Mouse (Mus musculus): ENCODE results near the gene Fam161a. TPM values are rescaled to one million over a fixed set of nuclear protein-coding genes. Genes with fewer than 3 reads are reported as not detected.
A peak's percentile ranks its signal among the peaks of the same experiment; 100 is the strongest.

The Fam161a gene
- polyA plus RNA-seq, 1 experiment from 2014 or later, result 4.0 TPM

- Histone ChIP-seq H3K4me3 (no peak overlapping the region), H3K27ac (no peak overlapping the region), H3K27me3 (ENCODE audit: insufficient read depth, poor library complexity, severe bottlenecking) (no peaks in the 10 kb centered on the region), H3K9me3 (no peaks in the 10 kb centered on the region), H3K36me3 (peaks cover 29% of the 10 kb centered on the region), H3K4me1 (replicated peaks) (peaks cover 44% of the 10 kb centered on the region)
- WGBS, result 82% methylated on average over 1 of the region's 1 CpGs
- DNase-seq (ENCODE audit: low spot score), result no peak
These were observed 28.1 kb upstream of the Fam161a start for GRCm38 (mm10) chr11:22979221-22979620.

- Histone ChIP-seq H3K36me3 (peaks cover 28% of the 10 kb centered on the region), H3K27ac (peak overlapping the region; percentile 96; the same call in 1 of the 2 replicates), H3K4me3 (peak overlapping the region; percentile 77), H3K4me1 (replicated peaks) (peaks cover 29% of the 10 kb centered on the region), H3K9me3 (no peaks in the 10 kb centered on the region), H3K27me3 (ENCODE audit: insufficient read depth, poor library complexity, severe bottlenecking) (no peaks in the 10 kb centered on the region)
- no peak for DNase-seq (ENCODE audit: low spot score)
- 59% methylated on average over 4 of the region's 4 CpGs for WGBS
These were observed 26.3 kb upstream of the Fam161a start for GRCm38 (mm10) chr11:22981041-22981440.

- Histone ChIP-seq H3K36me3 (peaks cover 23% of the 10 kb centered on the region), H3K27ac (peak overlapping the region; percentile 96), H3K27me3 (ENCODE audit: insufficient read depth, poor library complexity, severe bottlenecking) (no peaks in the 10 kb centered on the region), H3K9me3 (no peaks in the 10 kb centered on the region), H3K4me3 (peak overlapping the region; percentile 77), H3K4me1 (replicated peaks) (peaks cover 24% of the 10 kb centered on the region)
- no peak for DNase-seq (ENCODE audit: low spot score)
- 6% methylated on average over 12 of the region's 12 CpGs for WGBS
These were observed 25.8 kb upstream of the Fam161a start for GRCm38 (mm10) chr11:22981543-22981950.

- H3K4me1 ChIP-seq (replicated peaks), result peaks cover 20% of the 10 kb centered on the region
- peaks cover 16% of the 10 kb centered on the region for H3K36me3 ChIP-seq
- peak within 1 kb of the TSS; percentile 96 for H3K27ac ChIP-seq
- DNase-seq (ENCODE audit: low spot score), result peak; percentile 96
- WGBS, result 3% methylated on average over 42 of the region's 42 CpGs
- no peaks in the 10 kb centered on the region for H3K9me3 ChIP-seq
- H3K27me3 ChIP-seq (ENCODE audit: insufficient read depth, poor library complexity, severe bottlenecking), result no peaks in the 10 kb centered on the region
- H3K4me3 ChIP-seq, result peak within 1 kb of the TSS; percentile 77
These were observed 25.2 kb upstream of the Fam161a start, which contains the start of the genes Gm28048 and Commd1 for GRCm38 (mm10) chr11:22981984-22982757. TSS of gene Gm28048 (minus strand) at chr11:22982090. TSS of gene Commd1 (minus strand) at chr11:22982382.

GRCm38 (mm10) chr11:22982846-22983245 lies 24.5 kb upstream of the Fam161a start:
- DNase-seq (ENCODE audit: low spot score), result no peak
- H3K4me3 ChIP-seq, result peak overlapping the region; percentile 77; the same call in 1 of the 2 replicates
- WGBS, result 76% methylated on average over 6 of the region's 6 CpGs

GRCm38 (mm10) chr11:22985510-22985909 lies 21.8 kb upstream of the Fam161a start:
- peaks cover 13% of the 10 kb centered on the region for H3K4me1 ChIP-seq (replicated peaks)
- no peak overlapping the region for H3K4me3 ChIP-seq
- H3K27ac ChIP-seq, result no peak overlapping the region
- WGBS, result 78% methylated on average over 3 of the region's 3 CpGs
- DNase-seq (ENCODE audit: low spot score), result no peak
- H3K9me3 ChIP-seq, result no peaks in the 10 kb centered on the region
- no peaks in the 10 kb centered on the region for H3K36me3 ChIP-seq
- no peaks in the 10 kb centered on the region for H3K27me3 ChIP-seq (ENCODE audit: insufficient read depth, poor library complexity, severe bottlenecking)

More at GRCm38 (mm10) chr11:22982846-22983245, 24.5 kb upstream of the Fam161a start:
- H3K36me3 ChIP-seq, result peaks cover 10% of the 10 kb centered on the region
- H3K4me1 ChIP-seq (replicated peaks), result peaks cover 20% of the 10 kb centered on the region
- H3K27me3 ChIP-seq (ENCODE audit: insufficient read depth, poor library complexity, severe bottlenecking), result no peaks in the 10 kb centered on the region
- H3K9me3 ChIP-seq, result no peaks in the 10 kb centered on the region
- H3K27ac ChIP-seq, result no peak overlapping the region

DNA sequence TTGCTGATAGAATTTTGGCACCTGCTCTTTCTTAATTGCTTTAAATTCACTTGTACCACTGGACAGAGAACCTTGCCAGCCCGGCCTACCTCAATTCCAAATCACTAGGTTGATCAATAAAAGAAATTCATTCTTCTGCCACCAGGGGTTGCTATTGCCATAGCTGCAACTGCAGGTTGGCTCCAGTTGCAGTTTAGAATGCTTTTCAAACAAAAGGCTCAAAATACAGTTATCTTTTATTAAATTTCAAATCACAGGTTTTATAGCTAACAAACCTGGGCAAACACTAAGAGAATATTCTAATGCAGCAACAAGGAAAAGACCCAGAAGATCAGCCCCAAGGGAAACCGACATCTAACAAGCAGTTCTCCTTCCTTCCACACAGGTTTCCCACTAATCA lies 20.0 kb upstream of the Fam161a start:
- peaks cover 15% of the 10 kb centered on the region for H3K4me1 ChIP-seq (replicated peaks)
- no peaks in the 10 kb centered on the region for H3K27me3 ChIP-seq (ENCODE audit: insufficient read depth, poor library complexity, severe bottlenecking)
- no peaks in the 10 kb centered on the region for H3K9me3 ChIP-seq
- DNase-seq (ENCODE audit: low spot score), result no peak
- no peak overlapping the region for H3K27ac ChIP-seq
- 57% methylated on average over 2 of the region's 2 CpGs for WGBS
- no peak overlapping the region for H3K4me3 ChIP-seq
- H3K36me3 ChIP-seq, result no peaks in the 10 kb centered on the region

DNA sequence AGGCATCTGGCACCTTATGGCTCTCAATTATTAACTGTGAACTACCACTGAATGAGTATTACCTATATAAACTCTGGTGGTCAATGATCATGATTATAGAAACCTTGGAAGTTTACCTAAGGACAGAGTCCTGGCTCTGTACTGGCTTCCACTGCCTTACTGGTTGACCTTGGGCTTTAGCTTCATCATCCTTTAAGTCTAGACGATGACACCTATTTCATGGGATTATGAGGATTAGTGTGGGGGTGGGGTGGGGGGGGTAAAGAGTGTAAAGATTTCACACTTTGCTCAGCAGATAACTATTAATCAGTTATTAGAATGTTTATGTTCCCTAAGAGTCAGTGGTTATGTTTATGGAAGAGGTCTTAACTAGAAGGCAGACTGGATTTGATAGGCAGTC lies 17.5 kb upstream of the Fam161a start:
- peaks cover 21% of the 10 kb centered on the region for H3K36me3 ChIP-seq
- 61% methylated on average over 1 of the region's 1 CpGs for WGBS
- no peak for DNase-seq (ENCODE audit: low spot score)
- peaks cover 15% of the 10 kb centered on the region for H3K4me1 ChIP-seq (replicated peaks)
- peak overlapping the region; percentile 98 for H3K27ac ChIP-seq
- no peaks in the 10 kb centered on the region for H3K9me3 ChIP-seq
- H3K27me3 ChIP-seq (ENCODE audit: insufficient read depth, poor library complexity, severe bottlenecking), result no peaks in the 10 kb centered on the region
- H3K4me3 ChIP-seq, result peak overlapping the region; percentile 93

- Histone ChIP-seq H3K36me3 (peaks cover 29% of the 10 kb centered on the region), H3K27me3 (ENCODE audit: insufficient read depth, poor library complexity, severe bottlenecking) (no peaks in the 10 kb centered on the region), H3K4me3 (peak within 1 kb of the TSS; percentile 93), H3K4me1 (replicated peaks) (peaks cover 15% of the 10 kb centered on the region), H3K27ac (peak within 1 kb of the TSS; percentile 98), H3K9me3 (no peaks in the 10 kb centered on the region)
- peak; percentile 93 for DNase-seq (ENCODE audit: low spot score)
- WGBS, result under 1% methylated on average over 66 of the region's 66 CpGs
These were observed 16.8 kb upstream of the Fam161a start, which contains the start of gene Cct4 for GRCm38 (mm10) chr11:22990393-22991126. TSS of gene Cct4 (plus strand) at chr11:22990519.

GRCm38 (mm10) chr11:22991218-22991835 lies 16.0 kb upstream of the Fam161a start:
- Histone ChIP-seq H3K27me3 (ENCODE audit: insufficient read depth, poor library complexity, severe bottlenecking) (no peaks in the 10 kb centered on the region), H3K4me1 (replicated peaks) (peaks cover 15% of the 10 kb centered on the region), H3K36me3 (peaks cover 37% of the 10 kb centered on the region), H3K4me3 (peak overlapping the region; percentile 93), H3K9me3 (no peaks in the 10 kb centered on the region), H3K27ac (peak overlapping the region; percentile 98)
- DNase-seq (ENCODE audit: low spot score), result no peak
- WGBS, result 15% methylated on average over 14 of the region's 14 CpGs

DNA sequence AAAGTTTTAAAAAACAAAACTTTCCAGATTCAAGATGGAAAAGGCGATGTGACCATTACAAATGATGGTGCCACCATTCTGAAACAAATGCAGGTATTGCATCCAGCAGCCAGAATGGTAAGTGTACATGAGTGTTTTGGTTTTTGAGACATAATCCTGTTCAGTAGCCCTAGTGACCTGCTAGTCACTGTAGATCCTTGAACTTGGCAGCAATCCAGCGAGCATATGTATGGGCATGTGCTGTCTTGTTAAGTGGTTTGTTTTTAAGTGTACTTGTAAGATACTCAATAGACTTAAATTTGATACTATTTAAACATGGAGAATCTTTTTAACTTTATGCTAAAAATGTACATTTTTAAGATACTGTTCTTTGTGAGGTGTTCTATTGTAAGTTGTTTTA lies 13.1 kb upstream of the Fam161a start:
- no peaks in the 10 kb centered on the region for H3K9me3 ChIP-seq
- WGBS, result 97% methylated on average over 2 of the region's 2 CpGs
- H3K27ac ChIP-seq, result no peak overlapping the region
- H3K4me1 ChIP-seq (replicated peaks), result peaks cover 15% of the 10 kb centered on the region
- DNase-seq (ENCODE audit: low spot score), result no peak
- H3K36me3 ChIP-seq, result peaks cover 66% of the 10 kb centered on the region
- no peaks in the 10 kb centered on the region for H3K27me3 ChIP-seq (ENCODE audit: insufficient read depth, poor library complexity, severe bottlenecking)
- no peak overlapping the region for H3K4me3 ChIP-seq

DNA sequence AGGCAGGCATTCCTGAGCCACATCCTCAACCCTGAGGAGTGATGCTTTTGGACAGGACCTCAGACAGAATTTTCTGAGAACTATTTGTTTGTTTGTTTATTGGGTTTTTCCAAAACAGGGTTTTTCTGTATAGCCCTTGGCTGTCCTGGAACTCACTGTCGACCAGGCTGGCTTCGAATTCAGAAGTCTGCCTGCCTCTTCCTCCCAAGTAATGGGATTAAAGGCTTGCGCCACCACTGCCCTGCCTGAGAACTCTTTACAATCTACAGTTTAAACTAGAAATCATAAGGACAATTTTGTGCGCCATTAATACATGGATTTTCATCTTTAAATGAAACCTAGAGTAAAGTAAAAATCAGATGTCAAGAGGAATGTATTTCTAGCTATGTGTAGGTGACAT lies 11.9 kb upstream of the Fam161a start:
- no peak for DNase-seq (ENCODE audit: low spot score)
- H3K4me3 ChIP-seq, result no peak overlapping the region
- H3K9me3 ChIP-seq, result no peaks in the 10 kb centered on the region
- H3K4me1 ChIP-seq (replicated peaks), result peaks cover 15% of the 10 kb centered on the region
- 93% methylated on average over 4 of the region's 4 CpGs for WGBS
- H3K27me3 ChIP-seq (ENCODE audit: insufficient read depth, poor library complexity, severe bottlenecking), result no peaks in the 10 kb centered on the region
- H3K36me3 ChIP-seq, result peaks cover 78% of the 10 kb centered on the region
- H3K27ac ChIP-seq, result no peak overlapping the region
